Mouse (Mus musculus): ENCODE measurements at regions not wholly inside any gene's neighbourhood (a gene's known extent, or its start where the extent isn't known, plus 50 kb on each side); places are given as distances from the start of the nearest gene placed in this dataset.
A peak's percentile ranks its signal among the peaks of the same experiment; 100 is the strongest.

- DNase-seq (ENCODE audit: low spot score in 2 of 2) = no peak
Observed at GRCm38 (mm10) chr16:77537351-77537750, 64.5 kb downstream of the Gm11146 start.

GRCm38 (mm10) chr16:77536746-77537145 is 65.1 kb downstream of the Gm11146 start:
- no peak for DNase-seq (ENCODE audit: low spot score in 2 of 2)

- DNase-seq (ENCODE audit: low spot score in 2 of 2) = no peak
Observed at GRCm38 (mm10) chr16:77536314-77536713, 65.6 kb downstream of the Gm11146 start.

- DNase-seq (ENCODE audit: low spot score in 2 of 2) = no peak
Observed at GRCm38 (mm10) chr16:77535021-77535420, 66.9 kb downstream of the Gm11146 start.

- DNase-seq (ENCODE audit: low spot score in 2 of 2) = no peak
Observed at GRCm38 (mm10) chr16:77531596-77531995, 70.3 kb downstream of the Gm11146 start.

- no peak for DNase-seq (ENCODE audit: low spot score in 2 of 2)
Observed at GRCm38 (mm10) chr16:77527951-77528350, 73.9 kb downstream of the Gm11146 start.

GRCm38 (mm10) chr16:77514606-77515005 is 87.3 kb downstream of the Gm11146 start:
- DNase-seq (ENCODE audit: low spot score in 2 of 2) = no peak

GRCm38 (mm10) chr16:77503556-77503955 is 98.3 kb downstream of the Gm11146 start:
- DNase-seq (ENCODE audit: low spot score in 2 of 2) = no peak

- no peak for DNase-seq (ENCODE audit: low spot score in 2 of 2)
Observed at GRCm38 (mm10) chr16:77502916-77503315, 99.0 kb downstream of the Gm11146 start.

GRCm38 (mm10) chr16:77502026-77502425 is 99.9 kb downstream of the Gm11146 start:
- DNase-seq (ENCODE audit: low spot score in 2 of 2) = no peak

- no peak for DNase-seq (ENCODE audit: low spot score in 2 of 2)
Observed at GRCm38 (mm10) chr16:77500981-77501380, 100.9 kb downstream of the Gm11146 start.

GRCm38 (mm10) chr16:77500413-77500812 is 101.5 kb downstream of the Gm11146 start:
- no peak for DNase-seq (ENCODE audit: low spot score in 2 of 2)

- DNase-seq (ENCODE audit: low spot score in 2 of 2) = peak; percentile 78 to 83
Observed at GRCm38 (mm10) chr16:77499537-77500301, 102.2 kb downstream of the Gm11146 start.

GRCm38 (mm10) chr16:77495310-77495709 is 106.6 kb downstream of the Gm11146 start:
- no peak for DNase-seq (ENCODE audit: low spot score in 2 of 2)

- DNase-seq (ENCODE audit: low spot score in 2 of 2) = no peak
Observed at GRCm38 (mm10) chr16:77494042-77494441, 107.9 kb downstream of the Gm11146 start.

GRCm38 (mm10) chr16:77488155-77488554 is 113.7 kb downstream of the Gm11146 start:
- no peak for DNase-seq (ENCODE audit: low spot score in 2 of 2)

GRCm38 (mm10) chr16:77479812-77480211 is 122.1 kb downstream of the Gm11146 start:
- DNase-seq (ENCODE audit: low spot score in 2 of 2) = no peak

- no peak for DNase-seq (ENCODE audit: low spot score in 2 of 2)
Observed at GRCm38 (mm10) chr16:77471868-77472267, 130.0 kb downstream of the Gm11146 start.

- DNase-seq (ENCODE audit: low spot score in 2 of 2) = no peak
Observed at GRCm38 (mm10) chr16:77469903-77470302, 132.0 kb downstream of the Gm11146 start.

GRCm38 (mm10) chr16:77469328-77469875 is 132.5 kb downstream of the Gm11146 start:
- DNase-seq (ENCODE audit: low spot score in 2 of 2) = no peak

- no peak for DNase-seq (ENCODE audit: low spot score in 2 of 2)
Observed at GRCm38 (mm10) chr16:77467216-77467615, 134.7 kb downstream of the Gm11146 start.

- no peak for DNase-seq (ENCODE audit: low spot score in 2 of 2)
Observed at GRCm38 (mm10) chr16:77464623-77465022, 137.3 kb downstream of the Gm11146 start.

GRCm38 (mm10) chr16:77461922-77462321 is 140.0 kb downstream of the Gm11146 start:
- DNase-seq (ENCODE audit: low spot score in 2 of 2) = no peak

Measured in gastrocnemius, adult 8-10 months (tissue).